Mouse (Mus musculus): ENCODE results near the gene Gm9112. TPM values are rescaled to one million over a fixed set of nuclear protein-coding genes. Genes with fewer than 3 reads are reported as not detected.

The Gm9112 gene
- total RNA-seq (2023): not detected

DNA sequence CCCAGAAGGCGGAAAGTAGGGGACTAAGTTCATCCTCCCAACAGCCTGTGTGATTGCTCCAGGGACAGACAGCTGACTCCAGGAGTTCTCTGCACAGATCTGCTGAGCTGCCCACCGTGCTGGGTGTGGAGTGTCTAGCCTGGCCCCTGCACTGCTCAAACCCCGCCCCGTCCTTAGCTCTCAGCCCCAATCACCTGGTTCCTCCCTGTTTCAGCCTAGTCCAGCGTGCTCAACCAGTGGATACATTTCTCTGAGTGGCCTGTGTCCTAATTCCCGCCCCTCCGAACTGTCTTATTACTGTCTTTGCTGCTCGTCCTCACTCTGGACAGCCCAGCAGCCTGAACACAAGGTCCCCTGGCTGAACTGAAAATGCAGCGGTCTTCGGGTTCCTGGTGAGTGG lies at the start of gene Gm9112, which contains the start of gene Dmrtc1b:
Gm9112 (minus strand) TSS at position 101 of the 400 bp plus-strand sequence.
Dmrtc1b (plus strand) TSS at position 331 of the 400 bp plus-strand sequence.

DNA sequence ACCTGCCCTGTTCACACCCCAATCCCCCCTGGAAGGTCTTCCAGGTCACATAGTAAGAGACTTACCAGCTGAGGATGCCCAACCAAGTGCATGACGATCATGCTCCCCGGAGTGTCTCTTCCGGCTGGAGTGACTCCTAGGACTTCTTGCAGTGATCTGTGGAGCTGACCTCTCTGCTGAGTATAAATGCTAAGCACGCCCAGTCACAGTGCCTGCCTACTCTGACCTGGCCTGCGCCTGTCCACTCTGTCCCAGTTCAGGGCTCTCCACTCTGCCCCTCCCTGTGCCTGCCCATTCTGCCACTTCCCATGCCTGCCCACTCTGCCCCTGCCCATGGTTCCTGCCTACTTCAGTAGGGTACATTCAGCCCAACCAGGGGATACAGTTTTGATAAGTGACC lies 20.6 kb downstream of the Gm9112 start, which contains the start of gene Gm3880:
Gm3880 (minus strand) TSS at position 101 of the 400 bp plus-strand sequence.

Other genes starting within 250 kb of the Gm9112 start
- 10 to 100 TPM; 16.2 to 22.3 TPM for gene Hdac8, start 202.3 kb downstream of the Gm9112 start, total RNA-seq (2023)
- gene Phka1, start 63.4 kb downstream of the Gm9112 start, total RNA-seq (2023): 10 to 100 TPM; 19.2 to 23.7 TPM
- gene Gm3880, start 20.7 kb downstream of the Gm9112 start, total RNA-seq (2023): not detected
- gene Dmrtc1b, start 230 bp upstream of the Gm9112 start, total RNA-seq (2023): not detected
- gene Dmrtc1c1, start 95.3 kb upstream of the Gm9112 start, total RNA-seq (2023): not detected
- not detected for gene Dmrtc1c2, start 147.0 kb upstream of the Gm9112 start, total RNA-seq (2023)
- not detected for gene 1700031F05Rik, start 160.3 kb upstream of the Gm9112 start, total RNA-seq (2023)
- not detected for gene Dmrtc1a, start 201.1 kb upstream of the Gm9112 start, total RNA-seq (2023)
- gene 1700011M02Rik, start 201.3 kb upstream of the Gm9112 start, total RNA-seq (2023): not detected
- gene 1700018G05Rik, start 220.7 kb upstream of the Gm9112 start, total RNA-seq (2023): not detected